Mouse (Mus musculus) liver, adult 2 months (tissue): ENCODE measurements around the gene Fnbp1. TPM values are rescaled to one million over a fixed set of nuclear protein-coding genes. Genes with fewer than 3 reads are reported as not detected.

Source experiments
- DNase-seq: peaks from one replicate; pipeline ENCODE4 v3.0.0-alpha.2; 2011; ENCODE audit warnings: low read depth, low spot score; ENCODE audit errors: extremely low read depth
- H3K27ac ChIP-seq: fragments of 200-500 bp; replicated peaks from 2 replicates; pipeline ENCODE4 v1.5.1; 2012; ENCODE audit warnings: low read depth, mild to moderate bottlenecking, control low read depth, inconsistent platforms, low read length; ENCODE audit not compliant: insufficient read depth
- H3K27me3 ChIP-seq: fragments of 200-500 bp; 2 replicates; pipeline ENCODE4 v1.6.1; 2012; ENCODE audit warnings: mild to moderate bottlenecking, moderate library complexity, low read length, inconsistent platforms; ENCODE audit not compliant: control insufficient read depth, insufficient read depth
- H3K36me3 ChIP-seq: fragments of 200-500 bp; 2 replicates; pipeline ENCODE4 v1.6.1; 2012; ENCODE audit warnings: low read length, inconsistent platforms; ENCODE audit not compliant: control insufficient read depth, insufficient read depth
- H3K4me1 ChIP-seq: fragments of 200-500 bp; 2 replicates; pipeline ENCODE4 v1.6.1; 2011; ENCODE audit warnings: low read length; ENCODE audit not compliant: control insufficient read depth, insufficient read depth
- H3K4me3 ChIP-seq: fragments of 200-500 bp; 2 replicates; pipeline ENCODE4 v1.5.1; 2011; ENCODE audit warnings: low read depth, mild to moderate bottlenecking, control low read depth, low read length, moderate library complexity; ENCODE audit not compliant: insufficient read depth
- H3K79me2 ChIP-seq: fragments of 200-500 bp; 2 replicates; pipeline ENCODE4 v1.6.1; 2012; ENCODE audit warnings: inconsistent platforms, mild to moderate bottlenecking, low read length, moderate library complexity; ENCODE audit not compliant: control insufficient read depth, insufficient read depth
- H3K9ac ChIP-seq: fragments of 200-500 bp; 2 replicates; pipeline ENCODE4 v1.6.1; 2012; ENCODE audit warnings: low read depth, mild to moderate bottlenecking, control low read depth, inconsistent platforms, low read length
- CTCF ChIP-seq: fragments of 200-500 bp; IDR thresholded peaks from 2 replicates; pipeline ENCODE4 v1.5.1; 2011; ENCODE audit warnings: low read depth, low read length, control low read depth
- POLR2A ChIP-seq: fragments of 200-500 bp; IDR thresholded peaks from 2 replicates; pipeline ENCODE4 v1.6.1; 2011; ENCODE audit warnings: low read length, control low read depth; ENCODE audit not compliant: insufficient read depth; ENCODE audit errors: extremely low read depth
- WGBS: fragments of 180-500 bp; shearing (Covaris S2); methylation state at CpG from one replicate; pipeline ENCODE4 v1.1.7; 2018; 5-methylcytosine and 5-hydroxymethylcytosine counted together
- polyA plus RNA-seq: library from polyadenylated mRNA; depleted of rRNA; stranded (reverse); fragments of >200 nt; gene quantifications from 2 replicates; pipeline ENCODE4 v1.2.3, GENCODE M21; 2012
- total RNA-seq: library from RNA; depleted of rRNA; stranded (reverse); fragments of >200 nt; gene quantifications from 2 replicates; pipeline ENCODE4 v1.2.3, GENCODE M21; 2014

Gene Fnbp1
- total and polyA plus RNA-seq, 2 experiments: 5.2 to 8.6 TPM

DNA sequence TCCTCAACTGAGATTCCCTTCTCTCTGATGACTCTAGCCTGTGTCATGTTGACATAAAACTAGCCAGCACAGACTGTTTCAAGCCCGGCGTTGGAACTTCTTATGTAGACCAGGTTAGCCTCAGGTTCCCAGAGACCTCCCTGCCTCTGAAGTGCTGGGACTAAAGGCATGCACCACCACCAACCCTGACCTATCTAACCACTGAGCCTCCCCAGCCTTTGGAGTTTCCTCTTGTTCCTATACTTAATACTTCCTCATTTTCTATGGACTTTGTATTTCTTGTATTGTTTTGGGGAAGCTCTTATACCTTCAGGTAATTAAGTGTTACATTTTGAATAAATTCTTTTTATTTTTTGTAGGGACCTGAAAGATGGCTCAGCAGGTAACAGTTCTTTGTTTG, 27.6 kb downstream of the Fnbp1 start:
- 98% methylated on average over 2 of the region's 2 CpGs for WGBS
- Histone ChIP-seq H3K4me3 (no peak overlapping the region), H3K9ac (no peak overlapping the region), H3K27ac (no peak overlapping the region), H3K27me3 (no peaks in the 10 kb centered on the region), H3K36me3 (no peaks in the 10 kb centered on the region), H3K4me1 (no peaks in the 10 kb centered on the region; the same call in 1 of the 2 replicates), H3K79me2 (peaks cover 36% of the 10 kb centered on the region)
- no peak for TF ChIP-seq POLR2A
- TF ChIP-seq CTCF: no peak
- DNase-seq: no peak

DNA sequence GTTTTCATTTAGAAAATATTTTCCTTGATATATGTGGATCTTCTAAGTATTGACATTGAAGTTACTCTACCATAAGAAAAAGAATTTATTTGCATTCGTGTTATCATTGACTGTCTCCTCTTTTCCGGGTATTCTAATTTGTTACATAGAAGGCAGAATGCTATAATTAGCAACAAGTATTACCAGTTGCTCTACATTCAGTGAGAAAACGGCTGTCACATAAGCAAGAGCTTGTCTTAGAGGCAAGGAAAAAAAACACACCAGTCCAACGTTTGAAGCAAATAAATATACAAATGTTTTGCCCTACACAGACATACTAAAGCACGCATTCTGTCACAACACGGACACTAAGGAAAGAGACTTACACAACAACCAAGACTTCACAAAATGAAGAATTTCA, 30.1 kb downstream of the Fnbp1 start:
- H3K36me3 ChIP-seq: no peaks in the 10 kb centered on the region
- H3K9ac ChIP-seq: no peak overlapping the region
- TF ChIP-seq POLR2A (no peak), CTCF (no peak)
- H3K27me3 ChIP-seq: no peaks in the 10 kb centered on the region
- H3K4me1 ChIP-seq: 0 out of 2 replicates have a peak, but pooled peaks cover 3% of the 10 kb centered on the region
- H3K79me2 ChIP-seq: peaks cover 26% of the 10 kb centered on the region
- 73% methylated on average over 6 of the region's 6 CpGs for WGBS
- no peak overlapping the region for H3K27ac ChIP-seq
- no peak overlapping the region for H3K4me3 ChIP-seq
- no peak for DNase-seq

DNA sequence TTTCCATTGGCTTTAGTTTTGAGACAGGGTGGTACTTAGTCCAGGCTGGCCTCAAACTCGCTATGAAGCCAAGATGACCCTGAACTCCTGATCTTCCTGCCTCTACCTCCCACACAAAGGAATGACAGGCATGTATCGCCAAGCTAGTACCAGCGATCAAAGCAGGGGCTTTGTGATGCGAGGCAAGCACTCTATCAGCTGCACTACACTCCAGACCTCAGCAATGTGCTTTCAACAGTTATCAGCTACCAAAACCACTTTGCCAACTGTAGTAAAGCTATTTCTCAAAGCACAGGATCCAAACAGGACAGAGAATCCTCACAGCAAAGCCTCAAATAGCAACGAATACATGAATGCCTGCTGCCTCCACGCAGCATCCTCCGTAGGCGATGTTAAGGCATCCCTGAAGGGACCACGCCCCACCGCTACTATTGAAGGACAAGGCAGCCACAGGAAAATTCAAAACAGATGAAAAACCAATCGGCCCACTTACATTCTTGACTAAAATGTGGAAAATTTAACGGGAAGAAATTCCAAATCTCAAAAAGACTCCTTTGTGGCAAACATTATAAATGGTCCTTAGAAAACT, 31.8 kb downstream of the Fnbp1 start:
- 79% methylated on average over 12 of the region's 12 CpGs for WGBS
- no peak for DNase-seq
- Histone ChIP-seq H3K27me3 (no peaks in the 10 kb centered on the region), H3K9ac (no peak overlapping the region), H3K4me3 (no peak overlapping the region), H3K36me3 (no peaks in the 10 kb centered on the region), H3K79me2 (peaks cover 22% of the 10 kb centered on the region), H3K27ac (no peak overlapping the region), H3K4me1 (0 out of 2 replicates have a peak, but pooled peaks cover 3% of the 10 kb centered on the region)
- TF ChIP-seq POLR2A (no peak), CTCF (no peak)

DNA sequence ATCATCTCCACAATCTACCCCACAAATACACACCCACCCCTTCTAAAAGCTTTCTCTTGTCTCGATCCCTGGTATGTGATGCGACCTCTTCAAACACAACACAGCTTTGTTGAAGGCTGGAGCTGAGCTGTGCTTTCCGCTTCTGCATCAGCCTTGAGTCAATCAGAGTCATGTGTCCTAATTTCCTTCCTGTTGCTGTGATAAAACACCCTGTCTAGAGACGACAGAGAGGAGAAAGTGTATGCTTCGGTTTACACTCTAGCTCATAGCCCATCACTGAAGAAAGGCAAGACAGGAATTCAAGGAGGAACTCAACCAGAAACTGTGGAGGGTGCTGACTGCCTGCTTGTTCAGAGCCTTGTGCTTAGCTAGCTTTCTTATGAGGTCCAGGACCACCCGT, 33.6 kb downstream of the Fnbp1 start:
- WGBS: 70% methylated on average over 6 of the region's 6 CpGs
- H3K27me3 ChIP-seq: no peaks in the 10 kb centered on the region
- peak; percentile 48 for DNase-seq
- peaks cover 3% of the 10 kb centered on the region; the same call in 1 of the 2 replicates for H3K4me1 ChIP-seq
- no peak overlapping the region for H3K9ac ChIP-seq
- peak overlapping the region; percentile 62; the same call in 1 of the 2 replicates for H3K27ac ChIP-seq
- no peaks in the 10 kb centered on the region for H3K36me3 ChIP-seq
- H3K4me3 ChIP-seq: no peak overlapping the region
- TF ChIP-seq CTCF (no peak), POLR2A (no peak)
- peaks cover 17% of the 10 kb centered on the region for H3K79me2 ChIP-seq

DNA sequence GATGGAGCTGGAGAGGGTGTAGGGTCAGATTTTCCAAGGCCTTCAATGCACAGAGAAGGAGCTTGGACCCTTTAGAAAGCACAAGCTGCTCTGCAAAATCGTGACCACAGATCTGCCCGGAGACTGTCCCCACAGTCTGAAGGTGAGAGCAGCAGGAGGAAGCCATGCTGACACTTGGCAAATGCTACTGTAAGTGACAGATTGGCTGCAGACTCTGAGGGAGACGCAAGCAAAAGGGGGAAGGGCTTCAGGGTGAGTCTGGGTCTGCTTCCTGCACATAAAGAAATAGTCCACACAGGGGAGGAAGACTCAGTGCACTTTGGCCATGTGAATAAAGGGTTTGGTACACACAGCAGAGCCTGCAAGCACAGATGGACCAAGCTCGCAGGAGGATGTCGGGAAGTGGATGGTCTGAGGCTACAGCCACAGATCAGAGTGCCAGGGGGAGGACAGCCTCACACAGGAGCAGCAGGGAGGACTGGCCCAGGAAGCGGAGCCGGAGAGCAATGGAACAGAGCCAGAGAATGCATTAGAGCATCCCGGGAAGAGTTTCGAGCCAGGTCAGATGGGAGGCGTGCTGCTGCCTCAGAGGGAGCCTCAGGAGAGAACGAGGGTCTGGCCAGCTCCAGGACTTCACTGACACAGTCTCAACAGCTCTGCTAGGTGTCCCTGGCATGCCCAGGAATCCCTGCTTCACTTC, 35.0 kb downstream of the Fnbp1 start:
- no peak overlapping the region for H3K4me3 ChIP-seq
- no peak for DNase-seq
- no peak overlapping the region for H3K9ac ChIP-seq
- TF ChIP-seq POLR2A (no peak), CTCF (no peak)
- H3K4me1 ChIP-seq: peaks cover 4% of the 10 kb centered on the region; the same call in 1 of the 2 replicates
- H3K36me3 ChIP-seq: no peaks in the 10 kb centered on the region
- H3K27ac ChIP-seq: no peak overlapping the region
- 57% methylated on average over 11 of the region's 11 CpGs for WGBS
- no peaks in the 10 kb centered on the region for H3K27me3 ChIP-seq
- H3K79me2 ChIP-seq: peaks cover 14% of the 10 kb centered on the region

DNA sequence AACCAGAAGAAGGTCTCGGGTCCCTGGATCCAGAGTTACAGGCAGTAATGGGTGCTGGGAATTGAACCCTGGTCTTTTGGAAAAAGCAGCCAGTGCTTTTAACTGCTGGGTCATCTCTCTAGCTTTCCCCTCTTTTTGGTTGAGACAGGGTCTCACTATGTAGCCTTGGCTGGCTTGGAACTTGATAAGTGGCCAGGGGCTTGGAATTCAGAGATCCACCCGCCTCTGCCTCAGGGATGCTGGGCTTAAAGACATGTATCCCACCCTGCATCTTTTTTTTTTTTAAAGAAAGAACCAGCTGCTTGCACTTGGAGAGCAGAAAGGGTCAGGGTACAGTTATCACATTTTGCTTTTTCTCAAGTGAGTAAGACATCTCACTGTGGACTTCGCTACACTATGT, 35.8 kb downstream of the Fnbp1 start:
- Histone ChIP-seq H3K27ac (no peak overlapping the region), H3K27me3 (no peaks in the 10 kb centered on the region), H3K36me3 (no peaks in the 10 kb centered on the region), H3K9ac (no peak overlapping the region), H3K4me3 (no peak overlapping the region), H3K4me1 (peaks cover 4% of the 10 kb centered on the region; the same call in 1 of the 2 replicates), H3K79me2 (peaks cover 12% of the 10 kb centered on the region)
- TF ChIP-seq POLR2A: no peak
- DNase-seq: no peak
- 95% methylated on average over 3 of the region's 3 CpGs for WGBS
